Mouse (Mus musculus): ENCODE data around the gene Helz.
"Not testable (repeated sequence)": the region's sequence is repeated elsewhere in the genome, so short reads cannot be mapped to it uniquely, and the experiment has no call there.

Helz gene

DNA sequence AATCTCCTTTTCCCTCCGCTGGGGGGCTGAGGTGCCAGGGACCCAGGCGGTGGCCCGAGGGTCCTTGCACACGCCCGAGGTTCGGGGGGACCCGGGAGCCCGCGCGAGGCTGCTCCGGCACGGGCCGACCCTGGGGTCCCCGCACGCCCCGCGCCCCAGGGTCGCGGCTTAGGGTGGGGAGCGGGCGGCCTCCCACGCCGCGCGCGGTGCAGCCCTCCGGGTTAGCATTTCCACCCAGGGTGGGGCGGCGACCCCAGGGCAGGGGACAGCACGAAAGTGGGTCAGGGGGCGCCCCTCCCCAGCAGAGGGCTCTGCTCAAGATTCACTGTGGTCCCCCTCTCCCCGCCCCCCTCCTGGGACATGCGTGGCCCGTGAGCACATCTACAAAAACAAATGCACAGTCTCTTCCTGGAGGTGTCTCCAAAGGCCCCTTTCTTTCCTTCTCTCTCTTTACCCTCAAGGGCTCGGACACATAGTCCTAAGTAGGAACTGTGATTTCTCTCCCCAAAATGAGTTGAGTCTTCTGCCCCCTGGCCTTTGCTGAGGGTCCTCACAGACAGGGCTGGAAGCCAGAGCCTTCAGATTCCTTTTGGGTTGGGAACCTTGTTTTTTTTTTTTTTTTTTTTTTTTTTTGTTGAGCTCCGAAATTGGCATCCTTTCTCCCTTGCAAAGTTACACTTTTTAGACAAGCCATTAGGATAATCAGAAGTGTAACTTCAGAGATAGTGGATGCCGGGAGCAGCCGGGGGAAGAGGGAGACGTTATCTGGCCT lies 660 bp downstream of the Helz start:
- no peak for DNase-seq (ENCODE audit: low read depth, low spot score)

DNA sequence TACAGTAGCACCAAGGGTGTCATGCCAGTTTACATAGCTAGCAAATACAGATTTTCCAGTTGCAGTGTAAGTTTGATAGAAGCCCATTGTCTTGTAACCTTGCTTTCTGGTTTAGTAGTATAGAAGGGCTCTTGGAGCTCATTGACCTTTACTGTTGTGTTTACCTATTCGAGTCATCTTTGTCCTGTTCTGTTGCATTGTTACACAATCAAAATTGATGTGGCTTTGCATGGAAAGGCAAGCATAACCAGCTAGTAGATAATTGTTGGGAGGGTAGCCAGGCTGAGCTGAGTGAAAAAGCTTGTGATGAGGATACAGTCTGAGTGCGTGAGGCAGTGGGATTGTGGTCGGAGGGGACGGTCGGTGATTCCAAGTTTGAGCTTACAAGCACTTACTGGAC lies 12.1 kb downstream of the Helz start:
- no peak for DNase-seq (ENCODE audit: low read depth, low spot score)

DNA sequence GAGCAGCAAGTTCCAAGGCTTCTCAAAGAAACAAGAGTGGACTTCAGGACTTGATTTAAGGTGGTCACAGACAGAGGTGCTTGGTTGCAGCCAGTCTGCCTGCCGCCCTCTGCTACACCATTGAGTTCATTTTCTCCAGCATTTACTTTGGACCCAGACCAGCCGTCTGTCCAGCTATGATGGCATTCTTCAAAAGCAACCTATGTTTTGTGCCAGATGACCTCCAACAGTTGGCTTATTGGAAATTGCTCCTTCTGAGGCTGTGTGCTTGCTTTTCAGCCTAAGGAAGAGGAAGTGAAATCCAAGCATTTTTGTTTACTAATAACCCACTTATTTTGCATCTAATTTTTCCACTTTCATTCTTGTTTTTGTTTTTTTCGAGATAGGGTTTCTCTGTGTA lies 19.7 kb downstream of the Helz start:
- no peak for DNase-seq (ENCODE audit: low read depth, low spot score)

DNA sequence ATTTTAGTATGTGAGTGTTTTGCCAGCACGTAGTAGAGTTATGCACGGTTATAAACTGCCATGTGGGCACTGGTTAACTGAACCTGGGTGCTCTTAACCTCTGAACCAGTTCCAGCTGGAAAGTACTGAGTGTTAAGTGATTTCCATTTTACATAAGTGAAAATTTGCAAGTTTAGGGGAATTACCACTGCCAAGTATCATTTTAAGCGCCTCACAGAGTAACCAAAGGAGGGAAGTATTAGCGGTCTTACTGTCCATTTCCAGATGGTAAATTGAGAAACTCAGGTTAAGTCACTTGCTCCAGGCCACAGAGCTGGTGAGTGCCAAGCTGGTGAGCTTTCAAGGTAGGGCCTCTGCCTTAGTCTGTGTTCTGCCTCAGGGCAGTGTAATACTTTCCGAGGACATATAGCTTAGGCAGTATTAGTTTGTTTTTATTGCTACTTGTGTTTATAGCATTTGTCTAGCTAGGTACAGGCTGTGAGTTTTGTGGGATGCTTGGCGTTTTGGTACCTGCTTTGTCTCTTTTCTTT lies 20.8 kb downstream of the Helz start:
- no peak for DNase-seq (ENCODE audit: low read depth, low spot score)

DNA sequence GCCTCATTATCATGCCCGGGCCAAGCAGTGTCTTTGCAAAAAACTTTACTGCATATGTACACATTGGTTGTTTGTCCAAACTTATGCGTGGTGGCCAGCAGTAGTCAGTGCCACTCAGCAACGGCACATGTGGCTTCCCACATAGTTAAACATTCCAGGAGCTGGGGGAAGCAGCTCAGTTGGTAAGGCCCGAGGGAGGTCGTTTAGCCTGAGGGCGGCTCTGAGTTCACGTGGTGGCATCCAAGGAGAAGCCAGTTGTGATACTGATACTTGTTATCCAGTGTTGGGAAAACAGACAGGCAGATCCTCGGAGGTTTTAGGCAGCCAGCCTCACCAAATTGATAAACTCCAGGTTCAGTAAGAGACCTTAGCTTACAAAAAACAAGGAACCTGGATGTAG lies 23.2 kb downstream of the Helz start:
- not testable (repeated sequence) for DNase-seq (ENCODE audit: low read depth, low spot score)

DNA sequence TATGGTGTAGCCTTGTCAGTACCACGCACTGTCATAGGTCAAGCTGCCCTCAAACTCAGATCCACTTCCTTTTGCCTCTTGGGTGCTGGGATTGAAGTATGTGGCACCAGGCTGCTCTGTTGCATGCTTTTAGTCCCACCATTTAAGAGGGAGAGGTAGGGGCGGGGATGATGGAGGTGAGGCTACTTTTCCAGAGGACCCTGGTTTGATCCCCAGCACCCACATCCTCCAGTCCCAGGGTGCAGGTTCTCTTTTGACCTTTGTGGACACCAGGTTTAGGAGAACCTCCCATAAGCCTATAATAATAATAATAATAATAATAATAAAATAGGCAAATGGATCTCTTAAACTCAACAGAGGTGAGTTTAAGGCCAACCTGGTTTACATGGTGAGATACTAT lies 23.6 kb downstream of the Helz start:
- no peak for DNase-seq (ENCODE audit: low read depth, low spot score)

DNA sequence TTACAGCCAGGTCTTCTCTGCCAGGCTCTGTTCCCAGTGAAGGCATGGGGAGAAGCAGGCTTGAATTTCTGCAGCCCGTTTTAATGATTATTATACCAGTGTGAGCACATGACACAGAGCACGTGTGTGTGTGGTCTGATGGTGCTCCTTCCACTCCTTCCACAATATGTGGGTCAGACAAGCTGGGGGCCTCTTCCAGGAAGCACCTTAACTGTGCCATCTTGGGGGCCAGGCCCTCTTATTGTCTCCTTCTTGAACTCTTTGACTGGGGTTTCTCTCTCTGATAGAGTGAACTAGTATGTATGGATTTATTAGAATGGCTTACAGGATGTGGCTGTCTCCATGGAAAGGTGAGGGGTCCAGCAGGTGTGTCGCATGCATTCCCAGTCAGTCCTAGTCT lies 24.8 kb downstream of the Helz start:
- DNase-seq (ENCODE audit: low read depth, low spot score), result no peak

DNA sequence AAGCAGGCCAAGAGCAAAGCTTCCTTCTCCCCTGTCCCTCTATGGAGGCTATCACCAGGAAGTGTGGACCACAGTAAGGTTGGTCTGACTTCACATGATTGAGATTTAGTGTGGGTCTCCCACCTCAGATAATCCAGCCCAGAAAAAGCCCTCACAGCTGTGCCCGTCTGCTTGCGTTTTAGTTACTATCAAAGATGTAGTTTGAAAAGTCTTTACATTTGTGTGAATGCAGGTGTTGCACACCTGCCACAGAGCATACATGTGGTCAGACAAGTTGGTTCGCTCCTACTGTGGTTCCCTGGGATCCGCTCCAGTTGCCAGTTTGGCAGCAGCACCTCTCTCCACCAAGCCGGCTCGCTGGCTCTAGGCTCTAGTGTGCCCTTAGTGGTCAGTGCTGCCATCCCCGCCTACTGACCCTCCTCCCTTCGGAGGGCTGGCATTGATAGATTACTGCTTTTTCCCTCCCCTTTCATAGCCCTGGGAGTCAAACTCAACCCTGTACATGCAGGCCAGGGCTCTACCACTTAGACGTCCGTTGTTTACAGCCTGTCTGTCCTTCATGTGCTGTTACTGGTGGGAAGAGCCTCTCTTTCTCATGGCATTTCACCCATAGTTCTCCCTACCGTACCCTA lies 25.4 kb downstream of the Helz start:
- no peak for DNase-seq (ENCODE audit: low read depth, low spot score)

DNA sequence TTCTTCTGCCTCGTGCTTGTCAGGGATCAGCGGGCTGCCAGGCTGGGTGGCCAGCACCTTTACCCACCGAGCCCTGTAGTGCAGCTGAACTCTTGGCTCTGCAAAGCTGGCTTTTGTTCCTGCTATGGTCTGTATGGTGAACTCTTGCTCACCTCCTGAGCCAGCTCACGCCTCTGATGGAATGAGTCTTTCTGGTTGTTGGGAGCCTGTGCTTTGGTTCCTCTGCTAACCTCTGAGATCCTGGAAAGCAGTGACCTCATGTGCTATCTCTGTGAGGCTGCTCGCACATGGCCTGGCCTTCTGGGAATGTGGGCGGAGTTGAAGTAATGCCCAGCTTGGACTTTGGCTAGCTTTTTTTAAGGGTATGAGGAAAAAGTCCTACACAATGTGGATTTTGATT lies 26.1 kb downstream of the Helz start:
- DNase-seq (ENCODE audit: low read depth, low spot score), result no peak

DNA sequence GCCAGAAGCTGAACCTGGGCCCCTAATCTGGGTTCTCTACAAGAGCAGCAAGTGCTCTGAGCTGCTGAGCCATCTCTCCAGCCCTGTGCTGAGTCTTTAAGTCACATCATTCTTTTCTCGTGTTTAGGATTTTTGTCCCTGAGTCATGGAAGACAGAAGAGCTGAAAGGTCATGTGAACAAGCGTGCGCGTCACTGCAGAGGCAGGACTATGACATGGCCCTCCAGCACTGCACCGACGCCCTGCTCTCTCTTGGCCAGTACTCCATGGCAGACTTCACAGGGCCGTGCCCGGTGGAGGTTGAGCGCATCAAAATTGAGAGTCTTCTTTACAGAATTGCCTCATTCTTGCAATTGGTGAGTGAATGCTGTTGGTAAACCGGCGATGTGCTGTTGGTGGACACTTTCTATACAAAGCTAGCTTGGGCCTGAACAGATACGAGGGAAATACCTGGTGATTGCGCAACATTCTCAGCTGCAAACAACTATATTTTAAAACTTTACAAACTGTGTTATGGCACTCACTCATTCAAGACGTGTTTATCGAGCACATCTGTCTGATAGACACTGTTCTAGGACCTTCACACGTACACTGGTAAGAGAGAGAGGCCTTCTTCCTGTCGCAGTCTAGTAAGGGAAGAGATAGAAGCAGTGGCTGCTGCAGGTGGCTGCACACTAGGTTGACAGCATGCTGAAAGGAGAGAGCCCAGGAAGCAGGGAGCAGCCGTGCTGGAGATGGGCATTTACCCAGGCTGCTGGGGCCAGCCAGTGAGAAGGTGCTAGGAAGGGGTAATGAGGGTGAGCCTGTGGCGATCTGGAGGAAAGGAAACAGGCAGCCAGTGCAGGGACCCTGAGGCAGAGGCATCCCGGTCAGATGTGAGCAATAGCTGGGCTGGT lies 27.3 kb downstream of the Helz start:
- DNase-seq (ENCODE audit: low read depth, low spot score), result no peak

DNA sequence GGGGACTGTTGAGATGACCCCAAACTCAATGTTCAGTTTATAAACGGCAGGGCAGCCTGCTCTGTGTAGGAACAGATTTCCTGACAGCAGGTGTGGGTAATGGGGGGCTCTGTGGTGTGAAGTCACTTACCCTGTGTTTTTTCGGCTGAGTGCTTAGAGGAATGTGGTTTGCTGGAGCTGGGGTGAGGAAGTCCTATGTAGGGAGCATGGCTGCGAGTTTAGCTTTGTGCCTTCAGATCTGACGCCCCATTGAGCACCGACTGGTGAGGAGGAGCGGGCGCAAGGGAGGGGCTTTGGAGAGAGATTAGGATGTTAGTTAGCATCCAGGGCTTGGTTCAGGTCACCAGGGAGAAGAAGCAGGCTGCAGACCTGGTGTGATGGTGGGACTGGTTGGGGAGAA lies 28.5 kb downstream of the Helz start:
- no peak for DNase-seq (ENCODE audit: low read depth, low spot score)

DNA sequence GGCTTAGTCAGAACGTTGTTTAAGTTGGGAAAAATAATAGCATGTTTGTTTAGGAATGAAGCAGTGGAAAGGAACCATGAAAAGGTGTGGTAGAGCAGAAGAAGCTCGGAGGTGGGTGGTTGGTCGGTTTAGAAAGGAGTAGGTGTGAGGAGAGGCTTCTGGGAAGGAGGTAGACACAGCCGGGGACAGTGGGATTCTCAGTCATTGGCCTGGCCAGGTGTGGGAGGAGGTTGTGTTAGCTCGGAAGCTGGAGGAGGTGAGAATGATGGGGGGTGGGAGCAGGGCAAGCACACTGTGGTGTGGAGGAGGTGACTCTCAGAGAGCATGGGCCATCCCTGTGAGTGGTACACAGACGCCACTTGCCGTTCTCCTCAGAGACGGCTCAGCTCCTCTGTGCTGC lies 29.7 kb downstream of the Helz start:
- DNase-seq (ENCODE audit: low read depth, low spot score), result no peak

DNA sequence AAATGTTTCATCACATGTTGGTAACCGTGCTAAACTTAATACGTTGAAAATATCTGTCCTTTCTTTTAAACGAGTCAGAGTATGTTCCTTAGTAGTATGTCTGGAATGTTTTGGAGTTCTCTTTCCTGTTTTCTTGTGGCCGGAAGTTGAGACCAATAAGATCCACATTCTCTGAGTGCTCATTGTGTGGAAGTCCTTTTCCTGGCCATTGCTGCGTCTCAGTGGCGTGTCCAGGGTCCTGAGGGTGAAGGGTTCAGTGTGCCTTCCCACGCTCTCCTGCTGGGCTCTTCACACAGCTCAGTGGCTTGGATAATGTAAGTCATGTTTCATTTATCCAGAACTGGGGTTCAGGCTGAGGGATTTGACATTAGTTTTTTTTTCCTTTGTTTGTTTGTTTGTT lies 30.5 kb downstream of the Helz start:
- no peak for DNase-seq (ENCODE audit: low read depth, low spot score)

DNA sequence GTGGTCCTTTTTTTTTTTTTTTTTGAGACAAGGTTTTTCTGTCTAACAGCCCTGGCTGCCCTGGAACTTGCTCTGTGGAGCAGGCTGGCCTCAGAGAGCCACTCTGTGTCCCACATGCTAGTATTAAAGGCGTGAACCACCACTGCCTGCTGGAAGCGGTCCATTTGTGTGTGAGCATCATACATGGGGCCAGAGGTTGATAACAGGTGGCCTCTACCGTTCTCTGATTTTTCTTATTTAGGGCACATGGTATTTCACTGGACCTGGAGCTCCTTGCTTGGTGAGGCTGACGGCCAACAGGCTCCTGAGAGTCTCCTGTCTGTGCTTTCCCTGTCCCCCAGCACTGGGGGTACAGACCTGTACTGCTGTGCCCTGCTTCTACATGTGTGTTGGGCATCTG lies 33.1 kb downstream of the Helz start:
- DNase-seq (ENCODE audit: low read depth, low spot score), result no peak

DNA sequence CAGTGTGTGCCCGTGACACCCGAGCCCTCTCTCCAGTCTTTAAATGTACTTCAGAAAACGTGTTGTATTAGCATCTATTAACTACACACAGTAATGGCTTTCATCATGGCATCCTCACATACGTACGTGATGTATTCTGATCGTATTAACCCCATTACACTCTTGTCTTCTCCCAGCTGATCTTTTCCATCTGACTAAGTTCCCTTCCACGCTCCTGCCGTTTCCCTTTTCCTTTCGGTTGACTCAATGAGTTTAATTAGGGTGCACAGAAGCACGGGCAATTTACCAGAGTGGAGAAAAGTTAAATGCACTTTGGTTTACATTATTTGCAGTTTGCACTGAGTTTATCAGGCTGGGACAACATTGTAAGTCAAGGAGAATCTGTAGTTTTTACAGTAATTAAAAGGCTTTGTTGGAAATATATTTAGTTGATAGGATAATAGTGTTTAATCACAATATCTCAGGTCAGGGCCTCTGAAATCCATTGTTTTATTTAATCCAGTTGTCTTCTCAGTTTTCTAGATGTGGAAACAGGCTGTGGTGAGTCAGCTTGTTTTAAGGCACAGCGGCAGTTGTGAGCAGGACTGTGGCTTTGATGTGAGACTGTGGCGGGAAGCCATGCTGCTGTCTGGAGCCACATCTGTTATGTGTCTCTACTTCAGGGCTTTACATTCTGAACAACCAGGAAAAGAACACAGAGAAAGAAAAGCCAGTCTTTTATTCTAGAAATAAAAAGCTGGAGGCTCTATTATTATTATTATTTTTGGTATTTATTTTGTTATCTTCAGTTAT lies 37.1 kb downstream of the Helz start:
- DNase-seq (ENCODE audit: low read depth, low spot score), result no peak

DNA sequence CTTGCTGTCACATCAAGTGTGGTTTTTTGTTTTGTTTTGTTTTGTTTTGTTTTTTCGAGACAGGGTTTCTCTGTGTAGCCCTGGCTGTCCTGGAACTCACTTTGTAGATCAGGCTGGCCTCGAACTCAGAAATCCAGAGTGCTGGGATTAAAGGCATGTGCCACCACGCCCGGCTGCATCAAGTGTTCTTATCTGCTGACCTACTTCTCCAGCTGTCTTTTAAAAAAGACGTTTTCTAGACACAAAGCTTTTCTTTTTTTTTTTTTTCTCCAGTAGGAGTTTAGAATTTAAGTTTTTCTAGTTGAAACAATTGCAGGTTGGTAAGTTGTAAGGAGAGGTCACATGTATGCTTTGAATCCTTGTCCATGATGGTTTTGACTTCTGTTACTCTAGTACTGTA lies 38.4 kb downstream of the Helz start:
- DNase-seq (ENCODE audit: low read depth, low spot score), result not testable (repeated sequence)

DNA sequence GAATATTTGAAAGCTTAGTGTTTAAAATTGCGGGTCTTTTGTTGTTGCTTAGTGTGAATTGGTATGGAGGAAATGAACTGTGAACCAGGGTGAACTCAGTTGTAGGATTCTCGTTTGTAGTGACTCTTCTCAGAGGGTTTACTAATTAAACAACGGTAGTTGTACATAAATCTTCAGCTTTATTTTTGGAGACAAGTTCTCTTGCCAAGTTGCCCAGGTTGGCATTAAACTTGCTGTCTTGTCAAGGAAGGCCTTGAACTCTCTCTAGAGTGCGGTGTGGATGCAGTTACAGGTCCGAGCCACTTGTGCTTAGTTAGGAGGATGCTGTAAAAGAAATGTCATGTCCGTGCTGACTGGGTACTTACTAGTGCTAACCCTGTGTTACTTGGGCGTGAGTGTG lies 39.4 kb downstream of the Helz start:
- DNase-seq (ENCODE audit: low read depth, low spot score), result no peak

DNA sequence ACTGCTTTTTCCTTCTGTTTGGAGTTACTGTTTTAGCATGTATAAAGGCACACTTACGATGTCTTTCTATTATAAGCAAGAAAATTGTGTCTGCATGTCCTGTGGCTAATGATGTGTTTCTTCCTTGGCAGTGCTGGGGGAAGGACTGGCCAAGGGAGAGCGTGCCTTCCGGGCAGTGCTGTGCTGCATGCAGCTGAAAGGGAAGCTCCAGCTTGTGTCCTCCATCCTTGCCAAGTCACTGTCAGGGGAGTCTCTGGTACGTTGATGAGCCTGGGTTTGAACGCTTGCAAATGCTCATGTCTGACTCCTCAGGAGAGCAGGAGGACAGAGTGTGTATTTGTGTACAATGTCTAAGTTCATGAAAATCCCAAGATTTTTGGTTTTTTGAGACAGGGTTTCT lies 44.8 kb downstream of the Helz start:
- DNase-seq (ENCODE audit: low read depth, low spot score), result no peak

DNA sequence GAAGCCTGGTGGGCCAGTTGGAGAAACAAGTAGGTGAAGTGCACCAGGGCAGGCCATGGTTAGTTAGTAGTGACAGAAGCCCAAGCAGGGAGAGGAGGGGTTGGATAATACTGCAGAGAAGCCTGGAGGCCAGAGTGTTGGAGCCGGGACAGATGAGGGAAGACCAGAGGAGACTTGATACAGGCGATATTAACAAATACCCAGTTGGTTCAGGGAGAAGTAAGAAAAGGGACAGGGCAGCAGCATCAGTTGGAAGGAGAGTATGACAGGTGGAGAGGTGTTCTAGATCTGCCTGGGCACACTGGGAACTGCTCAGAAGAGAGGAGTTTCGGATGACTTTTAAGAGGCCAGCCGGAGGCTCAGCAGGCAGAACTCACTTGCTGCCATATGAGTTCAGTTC lies 49.7 kb downstream of the Helz start:
- DNase-seq (ENCODE audit: low read depth, low spot score), result no peak

DNA sequence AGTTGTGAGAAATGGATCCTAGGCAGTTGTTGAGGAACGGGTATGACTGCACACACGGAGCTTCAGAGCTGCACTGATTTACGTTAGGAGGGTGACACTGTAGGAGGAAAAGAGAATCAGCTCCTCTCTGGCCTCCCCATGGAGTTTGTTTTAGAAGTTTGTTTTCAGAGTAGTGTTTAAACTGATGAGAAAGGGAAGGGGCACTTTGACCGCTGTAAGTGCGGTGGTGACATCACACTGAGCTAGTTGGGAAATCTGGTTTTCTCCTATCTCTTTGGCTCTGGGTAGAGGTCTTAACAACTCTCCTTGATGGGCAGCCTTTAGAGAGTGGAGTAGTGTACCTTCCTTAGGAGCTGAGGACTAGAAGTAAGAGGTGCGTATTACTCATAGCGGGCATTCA lies 58.0 kb downstream of the Helz start:
- no peak for DNase-seq (ENCODE audit: low read depth, low spot score)

DNA sequence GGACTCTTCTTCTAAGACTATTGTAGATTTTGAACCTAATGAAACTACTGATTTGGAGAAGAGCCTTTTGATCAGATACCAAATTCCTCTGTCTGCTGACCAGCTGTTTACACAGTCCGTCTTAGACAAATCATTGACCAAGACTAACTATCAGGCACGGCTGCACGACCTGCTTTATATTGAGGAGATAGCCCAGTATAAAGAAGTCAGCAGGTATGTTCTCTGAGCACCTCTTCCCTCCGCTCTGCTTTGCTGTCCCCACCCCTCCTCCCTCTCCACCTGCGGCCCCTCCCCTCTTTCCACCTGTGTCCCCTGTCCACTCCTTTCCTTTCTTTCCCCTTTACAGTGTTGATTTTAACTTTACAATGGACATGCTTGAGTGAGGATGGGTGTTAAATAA lies 66.2 kb downstream of the Helz start:
- DNase-seq (ENCODE audit: low read depth, low spot score), result no peak

DNA sequence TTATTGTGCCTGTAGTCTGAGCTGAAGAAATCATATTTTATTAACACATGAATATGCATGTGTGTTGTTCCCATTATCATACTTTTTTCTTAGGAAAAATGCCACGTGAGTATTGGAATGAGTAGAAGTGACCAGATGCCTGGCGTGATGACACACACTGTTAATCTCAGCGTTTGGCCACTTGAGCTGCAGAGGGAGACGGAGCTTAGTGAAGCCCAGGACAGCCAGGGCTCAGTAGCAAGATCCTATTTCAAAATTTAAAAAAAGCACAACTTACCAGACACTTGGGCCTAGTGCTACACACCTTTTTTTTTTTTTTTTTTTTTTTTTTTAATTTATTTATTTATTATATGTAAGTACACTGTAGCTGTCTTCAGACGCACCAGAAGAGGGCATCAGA lies 68.0 kb downstream of the Helz start:
- DNase-seq (ENCODE audit: low read depth, low spot score), result no peak
